Mouse (Mus musculus) G1E (cell line): ENCODE data around the gene Gm20425. TPM values are rescaled to one million over a fixed set of nuclear protein-coding genes. Genes with fewer than 3 reads are reported as not detected.
"Not testable (repeated sequence)": the region's sequence is repeated elsewhere in the genome, so short reads cannot be mapped to it uniquely, and the experiment has no call there.

Experiments used
- ATAC-seq: 2 replicates; pipeline ENCODE4 v1.8.0; 2016; ENCODE audit warnings: mild to moderate bottlenecking; ENCODE audit not compliant: insufficient number of reproducible peaks, poor library complexity, low FRiP score, severe bottlenecking; ENCODE audit errors: extremely low read depth
- DNase-seq: peaks from one replicate; pipeline ENCODE4 v3.0.0; 2012; ENCODE audit warnings: low spot score
- H3K27me3 ChIP-seq: 2 replicates; pipeline ENCODE4 v1.6.1; 2012; ENCODE audit warnings: mild to moderate bottlenecking, low read length, inconsistent platforms; ENCODE audit not compliant: insufficient read depth
- H3K36me3 ChIP-seq: replicated peaks from 2 replicates; pipeline ENCODE3; 2012; ENCODE audit warnings: mild to moderate bottlenecking, inconsistent platforms
- H3K4me1 ChIP-seq: 2 replicates; pipeline ENCODE4 v1.6.1; 2012; ENCODE audit warnings: low read depth, low read length, inconsistent platforms, mixed read lengths; ENCODE audit not compliant: insufficient read depth
- H3K4me3 ChIP-seq: 2 replicates; pipeline ENCODE4 v1.5.1; 2012; ENCODE audit warnings: low read depth, mild to moderate bottlenecking, inconsistent platforms, low read length, moderate library complexity, mixed read lengths
- H3K9me3 ChIP-seq: replicated peaks from 2 replicates; pipeline ENCODE4 v1.6.1; 2012; ENCODE audit warnings: inconsistent platforms
- CTCF ChIP-seq: IDR thresholded peaks from 2 replicates; pipeline ENCODE4 v1.5.1; 2012; ENCODE audit warnings: low read depth, low read length, inconsistent platforms, mixed read lengths
- GATA1 ChIP-seq: IDR thresholded peaks from 2 replicates; pipeline ENCODE4 v1.6.1; 2012; ENCODE audit warnings: borderline replicate concordance, low read length, inconsistent platforms, mixed read lengths
- GATA2 ChIP-seq: IDR thresholded peaks from 2 replicates; pipeline ENCODE4 v1.6.1; 2012; ENCODE audit warnings: low read depth, low read length, inconsistent platforms, borderline replicate concordance
- POLR2AphosphoS5 ChIP-seq: IDR thresholded peaks from 2 replicates; pipeline ENCODE4 v1.6.1; 2012; ENCODE audit warnings: low read depth, low read length, inconsistent platforms; ENCODE audit not compliant: insufficient replicate concordance
- TAL1 ChIP-seq: conservative IDR thresholded peaks from 2 replicates; pipeline ENCODE4 v1.6.1; 2012; ENCODE audit warnings: low read depth, low read length, inconsistent platforms, mixed read lengths
- polyA plus RNA-seq: library from polyadenylated mRNA; stranded (reverse); fragments of >175 nt; gene quantifications from 2 replicates; pipeline ENCODE4 v1.2.3, GENCODE M21; 2012
- total RNA-seq, 2 experiments: library from RNA; stranded (forward) in 1 of 2; stranded (reverse) in 1 of 2; fragments of 200-1000 nt in 1 of 2; fragments of >200 nt in 1 of 2; fragmentation: Nextera tagmentation in 1 of 2; gene quantifications; 2 replicates each; pipeline ENCODE4 v1.2.3; 2014 to 2017

Gene Gm20425
- total and polyA plus RNA-seq, 3 experiments, result not detected

GRCm38 (mm10) chr9:103168771-103169170 is 61.3 kb downstream of the Gm20425 start:
- DNase-seq, result no peak
- TF ChIP-seq POLR2AphosphoS5 (no peak), CTCF (no peak), GATA2 (no peak), TAL1 (no peak), GATA1 (no peak)
- Histone ChIP-seq H3K36me3 (no peaks in the 10 kb centered on the region), H3K4me3 (no peak overlapping the region), H3K9me3 (no peaks in the 10 kb centered on the region), H3K27me3 (peaks cover 56% of the 10 kb centered on the region), H3K4me1 (no peaks in the 10 kb centered on the region)
- ATAC-seq, result no peak

GRCm38 (mm10) chr9:103168046-103168445 is 62.1 kb downstream of the Gm20425 start:
- TF ChIP-seq TAL1 (no peak), POLR2AphosphoS5 (no peak), CTCF (no peak), GATA2 (no peak), GATA1 (no peak)
- DNase-seq, result no peak
- Histone ChIP-seq H3K36me3 (no peaks in the 10 kb centered on the region), H3K9me3 (no peaks in the 10 kb centered on the region), H3K4me3 (no peak overlapping the region), H3K4me1 (no peaks in the 10 kb centered on the region), H3K27me3 (peaks cover 59% of the 10 kb centered on the region)
- ATAC-seq, result no peak

- TF ChIP-seq POLR2AphosphoS5 (no peak), GATA2 (no peak), TAL1 (no peak), GATA1 (no peak), CTCF (no peak)
- ATAC-seq (no peak), DNase-seq (no peak)
- Histone ChIP-seq H3K27me3 (peaks cover 60% of the 10 kb centered on the region), H3K36me3 (no peaks in the 10 kb centered on the region), H3K9me3 (no peaks in the 10 kb centered on the region), H3K4me3 (no peak overlapping the region), H3K4me1 (peaks cover 5% of the 10 kb centered on the region)
These were observed 66.3 kb downstream of the Gm20425 start for GRCm38 (mm10) chr9:103163806-103164205.

- H3K36me3 ChIP-seq, H3K4me3 ChIP-seq, H3K9me3 ChIP-seq, DNase-seq, H3K4me1 ChIP-seq, ATAC-seq: not testable (repeated sequence)
- peaks cover 28% of the 10 kb centered on the region for H3K27me3 ChIP-seq
These were observed 74.9 kb downstream of the Gm20425 start for GRCm38 (mm10) chr9:103155158-103155557.

DNA sequence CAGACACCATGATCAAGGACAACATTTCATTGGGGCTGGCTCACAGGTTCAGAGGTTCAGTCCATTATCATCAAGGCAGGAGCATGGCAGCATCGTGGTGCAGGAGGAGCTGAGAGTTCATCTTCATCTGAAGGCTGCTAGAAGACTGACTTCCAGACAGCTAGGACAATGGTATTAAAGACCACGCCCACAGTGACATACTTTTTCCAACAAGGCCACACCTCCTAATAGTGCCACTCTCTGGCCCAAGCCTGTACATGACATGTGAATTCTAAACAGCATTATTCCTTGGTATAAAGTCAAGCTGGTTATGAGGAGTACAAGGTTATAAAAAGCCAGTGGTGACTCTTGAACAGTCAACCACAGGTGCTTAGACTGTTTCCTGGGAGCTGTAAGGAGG is 75.5 kb downstream of the Gm20425 start:
- ATAC-seq (no peak), DNase-seq (no peak)
- TF ChIP-seq GATA1 (no peak), POLR2AphosphoS5 (no peak), CTCF (no peak), GATA2 (no peak), TAL1 (no peak)
- Histone ChIP-seq H3K27me3 (peaks cover 26% of the 10 kb centered on the region), H3K4me3 (no peak overlapping the region), H3K4me1 (peaks cover 7% of the 10 kb centered on the region; the same call in 1 of the 2 replicates), H3K36me3 (no peaks in the 10 kb centered on the region), H3K9me3 (no peaks in the 10 kb centered on the region)

GRCm38 (mm10) chr9:103153286-103153685 is 76.8 kb downstream of the Gm20425 start:
- no peak overlapping the region for H3K4me3 ChIP-seq
- no peaks in the 10 kb centered on the region for H3K36me3 ChIP-seq
- ATAC-seq, result no peak
- no peak for TF ChIP-seq TAL1
- no peak for TF ChIP-seq POLR2AphosphoS5
- TF ChIP-seq CTCF, result no peak
- no peak for TF ChIP-seq GATA1
- no peak for TF ChIP-seq GATA2
- DNase-seq, result no peak
- no peaks in the 10 kb centered on the region for H3K9me3 ChIP-seq
- peaks cover 22% of the 10 kb centered on the region for H3K27me3 ChIP-seq
- peaks cover 7% of the 10 kb centered on the region; the same call in 1 of the 2 replicates for H3K4me1 ChIP-seq

DNA sequence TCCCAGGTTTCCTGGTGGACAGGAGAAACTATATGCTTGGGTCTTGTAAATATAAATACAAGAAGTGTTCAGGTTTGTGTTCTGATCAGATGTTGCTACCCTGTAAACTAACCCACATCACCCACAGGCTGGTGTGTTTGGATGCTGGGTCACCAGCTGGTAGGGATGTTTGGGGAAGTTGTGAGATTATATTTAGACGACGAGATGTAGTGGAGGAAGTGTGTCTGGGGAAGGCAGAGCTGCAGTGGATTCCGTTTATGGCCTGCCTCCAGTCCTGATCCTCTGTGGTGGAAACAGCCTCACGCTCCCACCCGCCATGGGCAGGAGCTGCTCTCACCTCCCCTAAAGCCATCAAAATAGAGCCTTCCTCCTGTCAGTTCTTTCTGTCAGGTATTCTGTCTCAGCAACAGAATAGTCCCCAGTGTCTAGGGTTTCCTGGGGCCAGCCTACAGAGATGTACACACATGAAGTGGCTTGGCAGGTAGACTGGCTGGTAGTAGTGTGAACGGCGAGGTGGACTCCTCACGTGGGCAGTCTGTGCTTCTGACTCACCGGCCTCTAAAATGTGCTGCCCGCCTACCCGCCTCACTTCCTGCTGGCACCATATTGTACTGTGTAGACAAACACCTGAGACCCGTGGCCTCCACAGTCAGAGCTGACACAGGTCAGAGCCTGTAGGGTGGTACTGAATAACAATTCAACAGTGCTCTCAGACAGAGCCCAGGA is 80.9 kb downstream of the Gm20425 start:
- peaks cover 4% of the 10 kb centered on the region; the same call in 1 of the 2 replicates for H3K4me1 ChIP-seq
- peaks cover 18% of the 10 kb centered on the region for H3K27me3 ChIP-seq
- no peak for DNase-seq
- ATAC-seq, result no peak
- no peaks in the 10 kb centered on the region for H3K36me3 ChIP-seq
- no peaks in the 10 kb centered on the region for H3K9me3 ChIP-seq
- TF ChIP-seq POLR2AphosphoS5 (no peak), GATA2 (no peak), TAL1 (no peak), CTCF (no peak), GATA1 (no peak)
- no peak overlapping the region for H3K4me3 ChIP-seq
